Mouse (Mus musculus) small intestine, adult 2 months (tissue): ENCODE results near the gene Mnd1. TPM values are rescaled to one million over a fixed set of nuclear protein-coding genes. Genes with fewer than 3 reads are reported as not detected.

Experiments
- H3K27ac ChIP-seq: fragments of 200-500 bp; 2 replicates; pipeline ENCODE4 v1.5.1; 2012; ENCODE audit warnings: low read depth, low read length, control low read depth, inconsistent platforms; ENCODE audit not compliant: insufficient read depth
- H3K27me3 ChIP-seq: fragments of 200-500 bp; 2 replicates; pipeline ENCODE4 v1.6.1; 2012; ENCODE audit warnings: mild to moderate bottlenecking, moderate library complexity, low read length, inconsistent platforms; ENCODE audit not compliant: control insufficient read depth, insufficient read depth
- H3K36me3 ChIP-seq: fragments of 200-500 bp; 2 replicates; pipeline ENCODE4 v1.6.1; 2012; ENCODE audit warnings: mild to moderate bottlenecking, low read length, control low read depth, inconsistent platforms; ENCODE audit not compliant: control insufficient read depth, insufficient read depth
- H3K4me1 ChIP-seq: fragments of 200-500 bp; 2 replicates; pipeline ENCODE4 v1.6.1; 2012; ENCODE audit warnings: low read length, inconsistent platforms, mixed read lengths; ENCODE audit not compliant: control insufficient read depth, insufficient read depth, insufficient read length
- H3K4me3 ChIP-seq: fragments of 200-500 bp; 2 replicates; pipeline ENCODE4 v1.5.1; 2012; ENCODE audit warnings: low read depth, mild to moderate bottlenecking, control low read depth, inconsistent platforms, low read length, moderate library complexity
- CTCF ChIP-seq: fragments of 200-500 bp; IDR thresholded peaks from 2 replicates; pipeline ENCODE4 v1.5.1; 2012; ENCODE audit warnings: low read depth, mild to moderate bottlenecking, control low read depth, inconsistent platforms, low read length, moderate library complexity, mixed read lengths; ENCODE audit not compliant: insufficient replicate concordance, insufficient read length; ENCODE audit errors: extremely low read depth
- POLR2A ChIP-seq: fragments of 200-500 bp; IDR thresholded peaks from 2 replicates; pipeline ENCODE4 v1.6.1; 2012; ENCODE audit warnings: low read depth, mild to moderate bottlenecking, control low read depth, inconsistent platforms, low read length, moderate library complexity
- WGBS: fragments of 180-500 bp; shearing (Covaris S2); methylation state at CpG from one replicate; pipeline ENCODE4 v1.1.7; 2018; 5-methylcytosine and 5-hydroxymethylcytosine counted together
- polyA plus RNA-seq: library from polyadenylated mRNA; depleted of rRNA; stranded (reverse); fragments of >200 nt; gene quantifications from 2 replicates; pipeline ENCODE4 v1.2.3, GENCODE M21; 2012; rRNA removed

Gene Mnd1
- polyA plus RNA-seq = not detected in 2 replicates

GRCm38 (mm10) chr3:84155558-84156006 is at the start of gene Mnd1:
TSS of gene Mnd1 (minus strand) at chr3:84155786.
- Histone ChIP-seq H3K27ac (peak within 1 kb of the TSS; percentile 21; the same call in 1 of the 2 replicates), H3K36me3 (peaks cover 10% of the 10 kb centered on the region), H3K4me1 (no peaks in the 10 kb centered on the region; the same call in 1 of the 2 replicates), H3K27me3 (no peaks in the 10 kb centered on the region), H3K4me3 (peak within 1 kb of the TSS; percentile 85)
- under 1% methylated on average over 29 of the region's 29 CpGs for WGBS
- TF ChIP-seq POLR2A = no peak; the same call in 1 of the 2 replicates
- TF ChIP-seq CTCF = peak; percentile 82

- Histone ChIP-seq H3K27ac (no peak overlapping the region), H3K4me1 (no peaks in the 10 kb centered on the region)
- 87% methylated on average over 5 of the region's 5 CpGs for WGBS
Measured at GRCm38 (mm10) chr3:84204640-84205039, 49.1 kb upstream of the Mnd1 start.

GRCm38 (mm10) chr3:84200559-84201420 is 45.2 kb upstream of the Mnd1 start:
- WGBS = 81% methylated on average over 13 of the region's 13 CpGs

More at GRCm38 (mm10) chr3:84204640-84205039, 49.1 kb upstream of the Mnd1 start:
- Histone ChIP-seq H3K36me3 (peaks cover 33% of the 10 kb centered on the region), H3K4me3 (no peak overlapping the region), H3K27me3 (no peaks in the 10 kb centered on the region)
- no peak for TF ChIP-seq POLR2A
- TF ChIP-seq CTCF = no peak

GRCm38 (mm10) chr3:84199516-84199915 is 43.9 kb upstream of the Mnd1 start:
- TF ChIP-seq POLR2A (no peak), CTCF (no peak)
- 95% methylated on average over 9 of the region's 9 CpGs for WGBS

More at GRCm38 (mm10) chr3:84200559-84201420, 45.2 kb upstream of the Mnd1 start:
- peaks cover 23% of the 10 kb centered on the region for H3K36me3 ChIP-seq
- no peaks in the 10 kb centered on the region for H3K27me3 ChIP-seq
- TF ChIP-seq POLR2A = no peak
- TF ChIP-seq CTCF = no peak
- H3K4me3 ChIP-seq = no peak overlapping the region
- no peaks in the 10 kb centered on the region for H3K4me1 ChIP-seq
- no peak overlapping the region for H3K27ac ChIP-seq

GRCm38 (mm10) chr3:84198229-84198628 is 42.6 kb upstream of the Mnd1 start:
- H3K36me3 ChIP-seq = peaks cover 19% of the 10 kb centered on the region
- TF ChIP-seq CTCF = no peak
- no peak for TF ChIP-seq POLR2A
- no peaks in the 10 kb centered on the region for H3K4me1 ChIP-seq
- no peak overlapping the region for H3K27ac ChIP-seq
- H3K27me3 ChIP-seq = no peaks in the 10 kb centered on the region
- no peak overlapping the region for H3K4me3 ChIP-seq
- WGBS = 97% methylated on average over 3 of the region's 3 CpGs

More at GRCm38 (mm10) chr3:84199516-84199915, 43.9 kb upstream of the Mnd1 start:
- no peak overlapping the region for H3K4me3 ChIP-seq
- no peaks in the 10 kb centered on the region for H3K4me1 ChIP-seq
- H3K36me3 ChIP-seq = peaks cover 20% of the 10 kb centered on the region
- no peak overlapping the region for H3K27ac ChIP-seq
- H3K27me3 ChIP-seq = no peaks in the 10 kb centered on the region

GRCm38 (mm10) chr3:84193881-84194280 is 38.3 kb upstream of the Mnd1 start:
- Histone ChIP-seq H3K4me1 (peaks cover 7% of the 10 kb centered on the region), H3K4me3 (no peak overlapping the region), H3K27ac (no peak overlapping the region), H3K27me3 (no peaks in the 10 kb centered on the region), H3K36me3 (peaks cover 28% of the 10 kb centered on the region)
- 84% methylated on average over 4 of the region's 4 CpGs for WGBS
- TF ChIP-seq CTCF (no peak), POLR2A (no peak)

GRCm38 (mm10) chr3:84191141-84191881 is 35.7 kb upstream of the Mnd1 start:
- 65% methylated on average over 21 of the region's 21 CpGs for WGBS
- TF ChIP-seq CTCF (no peak), POLR2A (no peak)

More at GRCm38 (mm10) chr3:84191141-84191881, 35.7 kb upstream of the Mnd1 start:
- H3K4me1 ChIP-seq = peaks cover 7% of the 10 kb centered on the region
- H3K27me3 ChIP-seq = no peaks in the 10 kb centered on the region
- H3K36me3 ChIP-seq = peaks cover 26% of the 10 kb centered on the region
- no peak overlapping the region for H3K4me3 ChIP-seq
- no peak overlapping the region for H3K27ac ChIP-seq
